Mouse (Mus musculus) testis, postnatal 10 days (tissue): ENCODE results near the gene Pik3ap1.

ENCODE experiments used
- DNase-seq: peaks from one replicate; pipeline ENCODE4 v3.0.0; 2021; ENCODE audit warnings: low spot score

Pik3ap1 gene

GRCm38 (mm10) chr19:41369557-41370460, 15.1 kb downstream of the Pik3ap1 start:
- no peak for DNase-seq

- DNase-seq, result no peak
Observed at GRCm38 (mm10) chr19:41366854-41367517, 17.9 kb downstream of the Pik3ap1 start.

GRCm38 (mm10) chr19:41366192-41366853, 18.6 kb downstream of the Pik3ap1 start:
- DNase-seq, result no peak

- DNase-seq, result no peak
Observed at GRCm38 (mm10) chr19:41365570-41365969, 19.3 kb downstream of the Pik3ap1 start.

DNA sequence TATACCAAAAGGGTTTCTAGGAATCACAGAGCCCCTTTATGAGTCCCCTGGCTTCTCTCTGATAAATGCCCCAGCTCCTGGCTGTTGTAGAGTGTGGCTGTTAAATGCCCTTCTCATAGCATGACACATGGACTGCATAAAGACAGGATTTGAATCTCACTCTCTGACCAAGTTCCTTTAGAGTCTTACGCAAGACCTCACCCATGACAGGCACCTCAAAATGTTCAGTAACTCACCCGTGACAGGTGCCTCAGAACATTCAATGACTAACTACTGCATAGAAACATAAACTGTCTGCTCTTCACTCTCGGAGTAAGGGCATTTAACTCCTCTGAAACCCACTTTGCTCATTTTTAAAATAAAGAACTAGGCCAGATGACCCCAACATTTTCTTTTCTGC, 20.4 kb downstream of the Pik3ap1 start:
- DNase-seq, result no peak

DNA sequence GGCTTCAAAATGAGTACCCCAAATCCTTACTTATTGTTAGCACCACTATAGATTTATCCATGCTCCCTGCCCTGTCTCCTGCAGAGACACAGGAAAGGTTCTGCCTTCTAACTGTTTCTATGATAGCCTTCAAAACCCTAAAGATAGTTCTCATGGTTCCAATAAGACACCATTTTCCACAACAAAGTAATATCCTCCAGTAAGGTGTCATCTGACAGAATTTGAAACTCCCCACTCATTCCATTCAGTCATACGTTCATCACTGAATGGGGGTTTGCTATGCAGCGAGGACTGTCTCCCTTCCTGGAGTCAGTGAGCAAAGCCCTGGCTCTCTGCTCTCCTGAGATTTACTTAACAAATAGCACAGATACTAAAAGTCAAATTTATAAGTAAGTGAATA, 21.9 kb downstream of the Pik3ap1 start:
- no peak for DNase-seq

- DNase-seq, result no peak
Observed at GRCm38 (mm10) chr19:41360459-41360858, 24.4 kb downstream of the Pik3ap1 start.

GRCm38 (mm10) chr19:41354287-41354951, 30.5 kb downstream of the Pik3ap1 start:
- DNase-seq, result no peak

GRCm38 (mm10) chr19:41349624-41350023, 35.3 kb downstream of the Pik3ap1 start:
- no peak for DNase-seq

DNA sequence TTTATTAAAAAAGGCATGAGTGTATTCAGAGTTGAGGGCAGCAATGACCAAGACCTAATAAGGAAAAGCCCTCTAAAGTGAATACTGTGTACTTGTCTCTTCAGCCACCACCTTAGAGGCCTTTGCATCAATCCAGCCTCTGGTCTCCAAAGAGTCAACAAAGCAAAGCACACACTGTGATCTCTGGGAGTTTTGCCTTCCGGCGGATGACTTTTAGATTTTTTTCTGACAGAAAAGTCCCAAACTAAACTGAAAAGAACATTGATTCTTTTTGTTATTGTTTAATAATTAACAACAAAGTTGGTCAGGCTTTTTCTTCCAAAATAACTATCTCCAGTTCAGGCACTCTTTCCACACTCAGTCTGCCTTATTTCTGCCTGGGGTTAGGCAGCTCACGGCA, 36.7 kb downstream of the Pik3ap1 start:
- DNase-seq, result no peak

DNA sequence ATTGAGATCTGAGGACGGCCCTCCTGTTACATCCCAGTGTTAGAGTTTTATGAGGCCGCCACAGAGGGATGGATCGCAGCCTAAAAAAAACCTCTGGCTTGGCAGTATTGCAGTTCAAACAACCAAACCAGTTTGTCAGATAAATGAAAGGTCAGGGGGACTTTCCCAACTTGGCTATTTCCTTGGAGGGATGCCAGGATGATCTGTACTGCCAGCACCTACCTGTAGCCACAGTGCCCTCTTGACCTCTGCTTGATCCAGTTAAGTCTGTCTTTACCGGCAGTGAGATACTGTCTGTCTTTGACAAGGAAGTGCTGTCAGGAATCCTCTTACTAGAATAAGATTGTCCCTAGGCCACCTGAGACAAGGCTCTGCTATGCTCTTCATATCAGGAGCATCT, 37.6 kb downstream of the Pik3ap1 start:
- no peak for DNase-seq

DNA sequence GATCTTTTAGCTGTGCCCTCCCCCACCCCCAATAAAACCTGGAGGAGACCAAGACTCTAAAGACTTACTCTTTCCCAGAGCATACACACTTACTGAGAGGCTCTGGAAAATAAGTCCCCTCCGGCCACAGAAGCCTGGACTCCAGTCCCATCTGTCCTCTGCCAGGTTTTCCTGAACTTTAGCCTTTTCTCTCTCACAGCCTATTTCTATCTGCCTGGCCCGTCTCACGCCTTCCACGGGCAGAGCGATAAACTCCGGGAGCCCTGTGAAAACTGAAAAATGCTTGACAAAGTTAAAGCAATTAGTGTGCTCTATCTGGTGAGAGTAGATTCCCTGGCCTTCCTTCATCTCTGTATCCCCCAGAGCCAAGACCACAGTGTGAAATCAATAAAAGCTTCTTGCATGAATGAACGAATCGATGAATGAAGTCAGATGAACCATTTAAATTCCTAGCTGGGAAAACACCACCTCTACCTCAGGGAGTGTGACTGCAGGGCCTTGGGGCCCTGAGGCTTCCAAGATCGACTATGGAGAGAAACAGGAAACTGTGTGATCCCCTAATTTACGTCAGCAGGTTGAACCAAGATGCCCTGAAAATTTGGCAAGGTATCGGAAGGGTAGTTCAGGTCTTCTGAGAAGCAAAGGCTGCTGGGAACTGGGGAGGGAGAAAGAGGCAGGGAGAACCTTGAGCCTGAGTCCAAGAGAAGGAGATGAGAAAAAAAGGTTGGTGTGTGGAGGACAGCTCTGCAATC, 38.6 kb downstream of the Pik3ap1 start:
- DNase-seq, result no peak

DNA sequence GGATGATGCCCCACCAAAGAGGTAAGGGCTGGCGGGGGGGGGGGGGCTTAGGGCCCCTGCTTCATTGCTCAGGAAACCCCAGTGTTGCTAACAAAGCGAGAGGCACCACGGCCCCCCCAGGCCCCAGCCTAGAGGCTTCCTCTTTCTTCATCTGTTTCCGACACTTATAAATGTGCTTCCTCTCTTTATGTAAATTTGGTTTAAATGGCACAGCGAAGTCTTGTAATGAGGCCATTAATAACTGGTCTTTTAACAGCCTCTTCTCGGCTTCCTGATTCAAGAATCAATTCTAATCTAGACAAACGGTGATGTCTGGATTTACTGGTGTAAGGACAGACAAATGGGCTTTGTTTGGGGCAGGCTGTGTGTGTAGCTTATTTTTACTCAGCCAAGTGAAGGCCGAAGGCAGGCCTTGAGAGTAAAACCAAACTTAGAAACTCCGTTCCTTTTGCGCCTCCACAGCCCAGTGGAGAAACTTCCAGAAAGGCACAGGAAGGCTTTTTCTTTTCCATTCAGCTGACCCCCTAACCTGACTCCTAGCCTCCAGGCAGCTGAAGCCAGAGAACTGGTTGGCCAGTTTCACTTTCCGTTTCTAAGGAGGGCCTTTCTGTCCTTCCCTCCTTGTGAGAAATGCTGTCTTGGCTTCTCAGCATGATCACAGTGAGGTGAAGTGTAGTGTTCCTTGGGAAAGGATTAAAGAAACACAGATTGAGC, 39.7 kb downstream of the Pik3ap1 start:
- DNase-seq, result no peak

GRCm38 (mm10) chr19:41344666-41345027, 40.3 kb downstream of the Pik3ap1 start:
- DNase-seq, result no peak

GRCm38 (mm10) chr19:41342592-41343090, 42.3 kb downstream of the Pik3ap1 start:
- DNase-seq, result no peak

DNA sequence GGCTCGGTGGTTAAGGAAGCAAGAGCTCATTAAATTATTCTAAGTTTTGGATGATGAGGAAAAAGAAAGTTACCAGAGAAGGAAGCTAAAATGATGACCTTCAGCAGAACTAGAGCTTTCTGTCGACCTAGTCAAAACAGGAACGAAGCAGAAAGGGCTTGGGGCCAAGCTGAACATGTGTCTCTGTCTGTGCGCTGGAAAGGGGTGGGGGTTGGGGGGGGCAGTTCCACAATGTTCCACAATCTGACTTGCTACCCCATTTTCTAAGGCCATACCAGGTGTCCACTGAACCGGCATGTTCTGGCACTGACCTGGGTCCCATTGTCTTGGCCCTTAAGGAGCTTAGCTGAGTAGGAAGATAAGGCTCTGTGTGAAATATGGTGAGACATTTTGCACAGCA, 43.2 kb downstream of the Pik3ap1 start:
- DNase-seq, result no peak

DNA sequence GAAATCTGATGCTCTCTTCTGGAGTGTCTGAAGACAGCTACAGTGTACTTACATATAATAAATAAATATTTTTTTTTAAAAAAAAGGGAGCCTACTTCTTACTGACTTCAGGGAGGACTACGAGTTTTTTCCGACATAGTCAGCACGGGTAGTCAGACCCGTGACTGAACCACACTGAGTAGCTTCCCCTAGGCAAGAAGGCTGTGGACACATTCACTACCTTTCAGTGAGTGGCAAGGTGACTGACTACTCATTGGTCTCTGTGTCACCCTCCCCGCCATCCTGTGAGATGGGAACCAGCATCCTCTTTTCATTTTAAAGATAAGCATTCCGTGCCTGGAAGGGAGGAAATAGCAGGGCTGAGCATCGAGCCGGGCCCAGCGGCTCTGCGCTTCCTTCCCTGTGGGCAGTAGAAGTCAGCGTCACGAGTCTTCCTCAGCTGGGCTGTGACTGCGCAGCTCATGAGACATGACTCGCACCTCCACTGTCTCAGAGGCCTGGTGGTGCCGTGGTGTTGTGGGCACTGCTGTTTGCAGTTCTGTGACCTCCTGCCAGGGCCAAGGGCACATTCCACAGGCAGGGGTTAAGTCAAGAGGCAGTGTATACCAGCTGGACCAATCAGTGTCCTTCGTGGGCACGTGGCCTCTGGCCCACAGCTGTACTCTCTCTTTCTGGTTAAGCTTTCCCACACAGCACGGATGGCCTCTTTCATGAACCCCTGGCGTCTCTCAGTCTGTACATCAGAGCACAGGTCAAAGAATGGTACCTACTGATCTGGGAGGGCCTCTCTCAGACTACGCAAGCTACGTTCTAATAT, 45.7 kb downstream of the Pik3ap1 start:
- DNase-seq, result no peak

GRCm38 (mm10) chr19:41338379-41338778, 46.5 kb downstream of the Pik3ap1 start:
- DNase-seq, result no peak

GRCm38 (mm10) chr19:41335721-41336120, 49.2 kb downstream of the Pik3ap1 start:
- no peak for DNase-seq

DNA sequence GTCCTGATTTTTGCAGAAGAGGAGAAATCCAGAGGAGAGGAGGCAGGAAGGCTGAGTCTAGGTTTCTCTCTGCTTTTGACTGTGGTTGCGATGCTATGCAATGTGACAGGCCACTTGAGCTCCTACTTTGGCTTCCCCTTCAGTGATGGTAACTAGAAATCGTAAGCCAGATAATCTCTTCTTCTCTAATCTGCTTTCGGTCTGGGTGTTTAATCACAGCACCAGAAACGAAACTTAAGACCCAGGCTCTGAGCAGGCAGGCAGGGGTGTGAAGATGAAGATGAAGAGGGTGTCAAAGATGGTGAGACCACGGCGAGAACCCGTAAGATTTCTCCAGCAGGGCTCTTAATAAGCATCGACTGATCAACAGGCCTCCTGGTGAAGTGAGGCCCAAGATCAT, 51.9 kb downstream of the Pik3ap1 start:
- no peak for DNase-seq
